Mouse (Mus musculus): Measurements from ENCODE around the gene Taf4. TPM values are rescaled to one million over a fixed set of nuclear protein-coding genes. Genes with fewer than 3 reads are reported as not detected.

Taf4 gene
- polyA plus RNA-seq (2012; rRNA removed) = 4.2 and 9.0 TPM in 2 replicates

- no peak for DNase-seq (ENCODE audit: low read depth)
Measured at GRCm38 (mm10) chr2:179976628-179977343, at the start of gene Taf4. Taf4 (minus strand) TSS chr2:179976646.

- DNase-seq (ENCODE audit: low read depth) = no peak
Measured at GRCm38 (mm10) chr2:180025861-180026200, 49.4 kb upstream of the Taf4 start.

GRCm38 (mm10) chr2:180025135-180025860 is 48.9 kb upstream of the Taf4 start:
- DNase-seq (ENCODE audit: low read depth) = no peak

DNA sequence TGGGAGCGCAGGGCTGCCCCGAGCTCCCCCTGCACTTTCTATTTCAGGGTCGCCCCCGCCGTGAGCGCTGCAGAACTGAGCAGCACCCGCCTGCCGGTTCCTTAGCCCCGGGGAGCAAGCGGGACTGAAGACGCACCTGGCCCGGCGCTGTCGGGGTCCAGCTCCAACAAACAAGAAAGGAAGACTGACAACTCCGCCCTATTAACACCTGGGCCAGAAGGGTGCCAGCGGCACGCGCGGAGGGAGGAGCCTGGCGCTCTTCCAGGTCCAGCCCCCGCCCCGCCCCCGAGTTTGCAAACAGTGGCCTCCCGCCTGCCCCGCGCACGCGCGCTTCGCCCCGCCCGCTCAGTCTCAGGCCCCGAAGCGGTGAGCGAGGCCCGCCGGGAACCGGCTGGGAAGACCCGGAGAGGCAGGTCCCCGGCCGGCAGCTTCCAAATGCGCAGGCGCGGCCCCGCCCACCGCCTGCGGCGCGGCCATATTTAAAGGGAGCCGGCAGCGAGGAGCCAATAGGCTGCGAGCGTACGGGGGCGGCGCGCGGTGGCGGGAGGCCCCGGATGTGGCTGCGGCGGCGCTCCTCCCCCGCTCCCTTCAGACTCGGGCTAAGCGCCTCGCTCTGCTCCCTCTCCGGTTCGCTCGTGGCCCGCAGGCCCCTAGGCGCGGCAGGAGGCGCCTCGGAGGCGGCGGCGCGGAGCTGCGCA is 48.1 kb upstream of the Taf4 start, which contains the start of gene Lsm14b:
Lsm14b (plus strand) TSS at position 587 of the 698 bp plus-strand sequence.
- DNase-seq (ENCODE audit: low read depth) = peak; percentile 62

DNA sequence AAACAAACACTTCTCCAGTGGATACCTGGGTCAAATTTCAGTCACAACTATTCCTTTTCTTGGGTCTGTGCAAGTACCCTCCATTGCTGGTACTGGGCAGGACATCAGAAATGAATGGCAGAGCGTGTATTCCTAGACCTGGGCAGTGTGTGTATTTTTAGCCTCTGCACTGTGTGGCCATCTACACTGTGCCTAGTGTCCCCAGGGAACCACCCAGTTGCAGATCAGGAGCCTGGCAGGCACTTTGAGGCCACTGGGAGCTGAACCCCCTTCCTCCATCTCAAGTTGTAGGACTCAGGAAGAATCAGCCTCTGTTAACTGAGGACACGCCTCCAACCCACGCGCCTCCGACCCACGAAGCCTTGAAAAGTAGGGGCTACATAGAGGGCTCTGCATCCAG is 46.3 kb upstream of the Taf4 start:
- DNase-seq (ENCODE audit: low read depth) = no peak

DNA sequence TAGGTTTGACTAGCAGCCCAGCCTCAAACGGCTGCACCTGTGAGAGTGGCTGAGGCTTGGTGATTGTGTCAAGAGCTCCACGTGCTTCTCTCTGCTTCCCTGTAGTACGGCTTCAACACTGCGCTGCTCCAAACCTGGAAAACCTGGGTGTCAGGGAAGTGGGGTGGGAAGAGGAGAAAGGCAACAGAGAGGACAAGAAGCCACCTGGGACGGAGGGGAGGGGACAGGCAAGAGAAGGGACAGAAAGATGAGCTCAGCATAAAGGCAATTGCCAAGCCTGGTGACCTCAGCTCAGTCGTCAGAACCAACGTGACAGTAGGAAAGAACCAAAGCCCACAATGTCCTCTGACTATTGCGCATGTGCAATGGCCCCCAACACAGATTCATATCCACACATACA is 44.5 kb upstream of the Taf4 start:
- no peak for DNase-seq (ENCODE audit: low read depth)

GRCm38 (mm10) chr2:180020091-180020661 is 43.7 kb upstream of the Taf4 start:
- DNase-seq (ENCODE audit: low read depth) = no peak

DNA sequence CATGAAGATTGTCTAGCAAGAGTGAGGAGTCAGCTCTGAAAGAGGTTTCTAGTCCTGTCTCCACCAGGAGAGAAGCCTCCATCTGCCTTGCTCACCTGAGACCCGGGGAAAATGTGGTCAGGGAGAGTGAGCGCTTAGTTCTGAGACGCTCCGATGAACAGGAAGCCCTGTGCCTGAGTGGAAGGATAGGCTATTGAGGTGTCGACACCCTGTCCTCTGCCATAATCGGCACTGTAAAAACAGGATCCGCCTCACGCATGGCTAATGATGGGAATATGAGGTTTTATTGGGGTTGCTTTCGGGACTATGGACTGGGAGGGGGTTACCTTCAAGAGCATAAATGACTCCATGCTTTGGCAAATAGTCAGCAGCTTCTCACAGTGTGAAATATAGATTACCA is 42.1 kb upstream of the Taf4 start:
- DNase-seq (ENCODE audit: low read depth) = no peak

- no peak for DNase-seq (ENCODE audit: low read depth)
Measured at GRCm38 (mm10) chr2:180017632-180018031, 41.2 kb upstream of the Taf4 start.

GRCm38 (mm10) chr2:180013686-180014085 is 37.2 kb upstream of the Taf4 start:
- no peak for DNase-seq (ENCODE audit: low read depth)

DNA sequence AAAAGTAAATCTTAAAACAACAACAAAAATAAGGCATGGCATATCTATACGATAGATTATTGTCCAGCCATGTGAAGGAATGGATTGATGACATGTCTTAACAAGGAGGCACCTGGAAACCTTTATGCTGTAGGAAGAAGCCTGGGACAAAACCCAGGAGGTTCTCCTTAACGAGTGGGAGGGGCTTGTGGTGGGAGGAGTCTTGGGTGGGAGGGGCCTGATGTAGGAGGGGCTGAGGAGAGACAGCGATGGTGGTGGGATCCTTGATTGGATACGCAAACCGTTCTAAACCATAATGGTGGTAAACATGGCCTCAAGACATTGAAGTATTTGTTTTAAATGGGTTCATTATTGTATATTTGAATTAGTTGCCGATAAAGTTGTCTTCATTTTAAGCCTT is 34.9 kb upstream of the Taf4 start:
- no peak for DNase-seq (ENCODE audit: low read depth)

- DNase-seq (ENCODE audit: low read depth) = no peak
Measured at GRCm38 (mm10) chr2:180010686-180011085, 34.2 kb upstream of the Taf4 start.

DNA sequence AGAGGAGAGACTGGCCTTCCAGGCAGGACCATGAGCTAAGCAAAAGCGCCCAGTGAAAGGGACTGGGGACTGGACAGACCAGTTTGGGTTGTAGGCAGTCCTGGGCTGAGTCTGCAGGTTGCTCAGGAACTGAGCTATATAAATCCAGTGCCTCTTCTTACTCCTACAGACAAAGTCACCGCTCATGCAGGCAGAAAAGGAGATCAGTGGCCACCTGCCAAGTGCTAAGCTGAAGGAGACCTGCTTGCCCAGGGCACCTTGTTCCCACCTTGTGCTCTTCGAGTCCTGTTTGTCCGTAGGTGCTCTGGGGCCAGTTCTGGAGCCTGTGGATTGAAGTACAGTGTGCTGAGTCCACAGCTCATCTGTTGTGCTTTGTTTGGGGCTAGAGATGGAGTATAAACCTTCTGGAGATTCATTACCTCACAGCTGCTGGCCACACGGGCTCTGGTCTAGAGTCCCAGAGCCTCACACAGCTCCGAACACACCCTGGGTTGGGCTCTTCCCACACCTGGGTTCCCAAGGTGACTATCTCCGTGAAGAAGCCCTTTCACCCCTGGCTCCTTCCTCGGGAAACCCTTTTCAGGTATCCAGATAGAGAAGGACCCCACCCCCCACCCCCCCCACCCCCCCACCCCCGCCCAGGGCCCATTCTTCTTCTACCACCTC is 30.0 kb upstream of the Taf4 start:
- no peak for DNase-seq (ENCODE audit: low read depth)

DNA sequence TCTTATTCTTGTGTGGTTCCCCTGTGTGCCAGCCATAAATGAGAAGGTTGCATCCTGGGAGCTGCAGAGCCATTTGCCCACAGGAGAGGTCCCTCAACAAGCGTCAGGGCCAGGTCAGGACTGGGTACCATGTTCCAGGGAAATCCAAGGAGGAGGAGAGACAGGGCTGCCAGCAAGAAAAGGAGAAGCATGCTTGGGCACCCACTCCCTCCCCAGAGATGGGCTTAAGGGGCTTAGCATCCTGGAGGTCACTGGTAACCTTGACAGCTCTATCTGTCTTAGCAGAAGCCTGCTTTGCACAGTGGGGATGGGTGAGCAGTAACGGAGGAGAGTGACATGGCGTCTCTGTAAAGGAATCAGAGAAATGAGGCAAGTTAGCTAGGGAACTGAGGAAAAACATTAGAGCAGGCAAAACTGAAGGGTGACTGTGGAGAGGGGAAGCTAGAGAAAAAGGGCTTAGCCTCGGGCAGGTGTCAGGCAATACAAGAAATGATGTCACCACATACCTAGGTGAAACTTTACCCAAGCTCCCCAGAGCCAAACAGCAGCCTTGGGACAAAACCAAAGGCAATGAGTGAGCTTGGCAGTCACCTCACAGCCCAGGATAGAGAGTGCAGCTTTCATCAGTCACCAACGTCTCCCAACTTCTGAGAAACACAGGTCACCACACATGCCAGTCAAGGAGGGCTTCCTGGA is 29.4 kb upstream of the Taf4 start:
- DNase-seq (ENCODE audit: low read depth) = no peak

DNA sequence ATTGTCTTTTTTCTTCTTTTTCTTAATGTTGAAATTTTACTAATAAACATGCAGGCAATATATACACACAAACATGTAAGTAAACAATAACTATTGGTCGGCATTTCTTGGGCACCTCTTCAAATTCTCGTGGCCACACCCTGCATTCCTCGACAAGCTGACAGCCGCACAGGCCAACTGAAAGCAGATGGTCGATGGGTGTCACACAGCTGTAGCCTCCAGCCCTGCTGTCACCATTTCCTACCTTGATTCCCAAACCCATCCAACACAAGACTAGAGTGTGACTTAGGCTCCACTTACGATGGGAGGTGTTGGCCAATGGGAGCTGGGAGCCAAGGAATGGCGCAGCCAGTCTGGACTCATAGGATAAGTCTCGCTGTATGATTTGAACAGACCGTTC is 25.2 kb upstream of the Taf4 start:
- DNase-seq (ENCODE audit: low read depth) = no peak

- no peak for DNase-seq (ENCODE audit: low read depth)
Measured at GRCm38 (mm10) chr2:179998431-179998830, 22.0 kb upstream of the Taf4 start.

- no peak for DNase-seq (ENCODE audit: low read depth)
Measured at GRCm38 (mm10) chr2:179993071-179993470, 16.6 kb upstream of the Taf4 start.

- no peak for DNase-seq (ENCODE audit: low read depth)
Measured at GRCm38 (mm10) chr2:179989098-179989497, 12.7 kb upstream of the Taf4 start.

DNA sequence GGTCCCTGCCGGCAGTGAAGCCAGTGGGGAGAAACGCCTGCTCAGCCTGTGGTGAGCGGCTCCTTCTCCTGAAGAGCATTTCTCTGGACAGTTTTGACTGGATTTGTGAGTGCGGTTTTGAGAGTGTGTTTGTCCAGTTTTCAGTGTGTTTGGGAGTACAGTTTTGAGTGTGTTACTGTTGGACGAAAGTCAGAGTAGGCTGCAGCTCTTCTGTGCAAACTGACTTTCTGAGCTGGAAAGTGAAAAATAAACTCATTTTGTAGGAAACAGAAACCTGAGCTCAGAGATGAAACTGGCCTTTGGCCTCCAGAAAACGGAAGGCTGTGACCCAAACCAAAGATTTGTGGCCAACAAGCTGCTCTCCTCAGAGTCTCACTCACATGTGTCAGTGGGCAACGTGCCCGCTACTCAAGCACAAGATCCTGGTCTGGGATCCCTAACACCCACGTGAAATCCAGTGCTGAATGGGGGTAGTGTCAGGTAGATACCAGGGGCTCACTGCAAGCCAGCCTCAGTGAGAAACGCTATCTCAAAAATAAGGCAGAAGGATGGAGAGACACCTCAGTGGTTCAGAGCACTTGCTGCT is 10.1 kb upstream of the Taf4 start:
- DNase-seq (ENCODE audit: low read depth) = no peak

GRCm38 (mm10) chr2:179985695-179986094 is 9.2 kb upstream of the Taf4 start:
- no peak for DNase-seq (ENCODE audit: low read depth)

DNA sequence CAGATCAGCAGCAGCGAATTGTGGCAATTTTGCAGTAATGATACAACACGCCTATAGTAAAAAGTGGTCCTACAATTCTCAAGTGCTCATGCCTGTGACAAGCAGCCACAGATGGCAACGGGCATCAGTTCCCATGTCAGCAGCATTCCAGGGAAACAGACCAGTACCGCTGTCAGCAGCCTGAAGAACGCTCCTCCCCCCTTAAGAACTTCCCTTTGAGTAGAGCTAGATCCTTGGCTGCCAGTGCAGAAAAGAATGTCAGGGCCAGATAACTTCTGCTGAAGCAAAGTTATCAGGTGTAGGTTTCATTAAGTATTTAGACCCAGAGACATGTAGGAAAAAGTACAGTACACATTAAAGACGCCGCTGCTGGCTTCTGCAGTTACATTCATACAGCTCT is 8.4 kb upstream of the Taf4 start:
- DNase-seq (ENCODE audit: low read depth) = no peak

Data from gonadal fat pad, adult 2 months (tissue).